Mouse (Mus musculus): ENCODE measurements at regions not wholly inside any gene's neighbourhood (a gene's known extent, or its start where the extent isn't known, plus 50 kb on each side); places are given as distances from the start of the nearest gene placed in this dataset.
A peak's percentile ranks its signal among the peaks of the same experiment; 100 is the strongest.

DNA sequence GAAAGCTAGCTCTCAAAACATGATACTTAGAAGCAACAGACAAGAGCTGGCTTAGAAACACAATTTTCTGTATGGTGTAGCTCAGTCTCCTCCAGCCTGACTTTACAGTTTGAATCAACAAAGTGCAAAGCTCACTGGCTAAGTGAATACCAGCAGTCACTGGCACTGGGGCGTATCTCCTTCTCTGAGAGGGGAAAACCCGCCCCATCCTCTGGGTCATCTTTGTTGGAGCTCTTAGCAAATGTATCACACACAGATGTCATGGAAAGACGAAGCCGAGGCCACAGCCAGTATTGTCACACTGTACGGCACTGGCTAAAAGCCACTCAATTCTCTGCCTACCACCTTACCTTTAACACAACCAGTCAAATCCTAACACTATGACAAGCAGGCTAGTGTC, 267.8 kb downstream of the Bcor start:
- DNase-seq (ENCODE audit: low spot score): no peak
- H3K27me3 ChIP-seq (ENCODE audit: insufficient read depth, low read length): peaks cover 7% of the 10 kb centered on the region; the same call in 1 of the 2 replicates
- no peak overlapping the region for H3K4me3 ChIP-seq (ENCODE audit: low read depth, low read length)
- peaks cover 10% of the 10 kb centered on the region for H3K4me1 ChIP-seq (ENCODE audit: insufficient read depth, low read depth, low read length)
- no peaks in the 10 kb centered on the region for H3K36me3 ChIP-seq (replicated peaks)
- no peak for TF ChIP-seq GATA1 (IDR thresholded peaks at IDR 0.05; ENCODE audit: borderline replicate concordance, low read length)
- no peak for TF ChIP-seq TAL1 (conservative IDR thresholded peaks at IDR 0.05; ENCODE audit: low read depth, low read length)
- no peak for TF ChIP-seq CTCF (IDR thresholded peaks at IDR 0.05; ENCODE audit: low read depth, low read length)
- TF ChIP-seq GATA2 (IDR thresholded peaks at IDR 0.05; ENCODE audit: borderline replicate concordance, low read depth, low read length): no peak
- TF ChIP-seq POLR2AphosphoS5 (IDR thresholded peaks at IDR 0.05; ENCODE audit: insufficient replicate concordance, low read depth, low read length): no peak
- ATAC-seq (ENCODE audit: extremely low read depth, insufficient number of reproducible peaks, low FRiP score, poor library complexity, severe bottlenecking): no peak
- H3K9me3 ChIP-seq (replicated peaks): no peaks in the 10 kb centered on the region

GRCm38 (mm10) chrX:11893606-11894279, 266.4 kb downstream of the Bcor start:
- peak; percentile 40; the same call in 1 of the 2 replicates for ATAC-seq (ENCODE audit: extremely low read depth, insufficient number of reproducible peaks, low FRiP score, poor library complexity, severe bottlenecking)
- no peaks in the 10 kb centered on the region for H3K36me3 ChIP-seq (replicated peaks)
- H3K4me3 ChIP-seq (ENCODE audit: low read depth, low read length): no peak overlapping the region
- peaks cover 7% of the 10 kb centered on the region; the same call in 1 of the 2 replicates for H3K27me3 ChIP-seq (ENCODE audit: insufficient read depth, low read length)
- DNase-seq (ENCODE audit: low spot score): peak; percentile 11
- H3K9me3 ChIP-seq (replicated peaks): no peaks in the 10 kb centered on the region
- peaks cover 10% of the 10 kb centered on the region for H3K4me1 ChIP-seq (ENCODE audit: insufficient read depth, low read depth, low read length)
- TF ChIP-seq POLR2AphosphoS5 (IDR thresholded peaks at IDR 0.05; ENCODE audit: insufficient replicate concordance, low read depth, low read length): no peak
- TF ChIP-seq TAL1 (conservative IDR thresholded peaks at IDR 0.05; ENCODE audit: low read depth, low read length): no peak
- no peak for TF ChIP-seq CTCF (IDR thresholded peaks at IDR 0.05; ENCODE audit: low read depth, low read length)
- no peak for TF ChIP-seq GATA1 (IDR thresholded peaks at IDR 0.05; ENCODE audit: borderline replicate concordance, low read length)
- no peak for TF ChIP-seq GATA2 (IDR thresholded peaks at IDR 0.05; ENCODE audit: borderline replicate concordance, low read depth, low read length)

DNA sequence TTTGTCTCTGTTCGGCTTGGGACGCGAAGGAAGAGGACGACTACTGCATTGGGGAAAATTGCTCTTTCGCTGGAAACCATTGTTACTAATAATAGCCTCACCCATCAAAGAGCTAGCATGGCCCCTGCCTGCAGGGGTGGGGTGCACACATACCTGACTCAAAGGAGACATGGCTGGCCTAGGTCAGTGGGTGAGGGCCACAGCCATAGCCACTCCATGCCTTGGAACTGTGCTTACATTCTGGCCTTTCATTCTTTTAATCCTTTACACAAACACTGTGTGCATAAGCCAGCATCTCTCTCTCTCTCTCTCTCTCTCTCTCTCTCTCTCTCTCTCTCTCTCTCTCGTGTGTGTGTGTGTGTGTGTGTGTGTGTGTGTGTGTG, 265.9 kb downstream of the Bcor start:
- no peaks in the 10 kb centered on the region for H3K36me3 ChIP-seq (replicated peaks)
- TF ChIP-seq POLR2AphosphoS5 (IDR thresholded peaks at IDR 0.05; ENCODE audit: insufficient replicate concordance, low read depth, low read length) (no peak), TAL1 (conservative IDR thresholded peaks at IDR 0.05; ENCODE audit: low read depth, low read length) (no peak), GATA2 (IDR thresholded peaks at IDR 0.05; ENCODE audit: borderline replicate concordance, low read depth, low read length) (no peak), CTCF (IDR thresholded peaks at IDR 0.05; ENCODE audit: low read depth, low read length) (no peak), GATA1 (IDR thresholded peaks at IDR 0.05; ENCODE audit: borderline replicate concordance, low read length) (no peak)
- no peak for DNase-seq (ENCODE audit: low spot score)
- H3K4me1 ChIP-seq (ENCODE audit: insufficient read depth, low read depth, low read length): peaks cover 10% of the 10 kb centered on the region
- no peak overlapping the region for H3K4me3 ChIP-seq (ENCODE audit: low read depth, low read length)
- no peaks in the 10 kb centered on the region for H3K9me3 ChIP-seq (replicated peaks)
- peaks cover 7% of the 10 kb centered on the region; the same call in 1 of the 2 replicates for H3K27me3 ChIP-seq (ENCODE audit: insufficient read depth, low read length)
- no peak for ATAC-seq (ENCODE audit: extremely low read depth, insufficient number of reproducible peaks, low FRiP score, poor library complexity, severe bottlenecking)

GRCm38 (mm10) chrX:11895396-11895795, 264.8 kb downstream of the Bcor start:
- TF ChIP-seq GATA2 (IDR thresholded peaks at IDR 0.05; ENCODE audit: borderline replicate concordance, low read depth, low read length) (no peak), GATA1 (IDR thresholded peaks at IDR 0.05; ENCODE audit: borderline replicate concordance, low read length) (no peak), CTCF (IDR thresholded peaks at IDR 0.05; ENCODE audit: low read depth, low read length) (no peak), POLR2AphosphoS5 (IDR thresholded peaks at IDR 0.05; ENCODE audit: insufficient replicate concordance, low read depth, low read length) (no peak), TAL1 (conservative IDR thresholded peaks at IDR 0.05; ENCODE audit: low read depth, low read length) (no peak)
- Histone ChIP-seq H3K36me3 (replicated peaks) (no peaks in the 10 kb centered on the region), H3K9me3 (replicated peaks) (no peaks in the 10 kb centered on the region), H3K27me3 (ENCODE audit: insufficient read depth, low read length) (peaks cover 10% of the 10 kb centered on the region; the same call in 1 of the 2 replicates), H3K4me3 (ENCODE audit: low read depth, low read length) (no peak overlapping the region), H3K4me1 (ENCODE audit: insufficient read depth, low read depth, low read length) (peaks cover 10% of the 10 kb centered on the region)
- no peak for ATAC-seq (ENCODE audit: extremely low read depth, insufficient number of reproducible peaks, low FRiP score, poor library complexity, severe bottlenecking)
- DNase-seq (ENCODE audit: low spot score): no peak

GRCm38 (mm10) chrX:11898280-11898679, 261.9 kb downstream of the Bcor start:
- ATAC-seq (ENCODE audit: extremely low read depth, insufficient number of reproducible peaks, low FRiP score, poor library complexity, severe bottlenecking): no peak
- Histone ChIP-seq H3K36me3 (replicated peaks) (no peaks in the 10 kb centered on the region), H3K4me3 (ENCODE audit: low read depth, low read length) (no peak overlapping the region), H3K9me3 (replicated peaks) (no peaks in the 10 kb centered on the region), H3K27me3 (ENCODE audit: insufficient read depth, low read length) (peaks cover 10% of the 10 kb centered on the region; the same call in 1 of the 2 replicates), H3K4me1 (ENCODE audit: insufficient read depth, low read depth, low read length) (peaks cover 10% of the 10 kb centered on the region)
- DNase-seq (ENCODE audit: low spot score): no peak
- TF ChIP-seq POLR2AphosphoS5 (IDR thresholded peaks at IDR 0.05; ENCODE audit: insufficient replicate concordance, low read depth, low read length): no peak
- TF ChIP-seq TAL1 (conservative IDR thresholded peaks at IDR 0.05; ENCODE audit: low read depth, low read length): no peak
- no peak for TF ChIP-seq CTCF (IDR thresholded peaks at IDR 0.05; ENCODE audit: low read depth, low read length)
- no peak for TF ChIP-seq GATA1 (IDR thresholded peaks at IDR 0.05; ENCODE audit: borderline replicate concordance, low read length)
- TF ChIP-seq GATA2 (IDR thresholded peaks at IDR 0.05; ENCODE audit: borderline replicate concordance, low read depth, low read length): no peak

DNA sequence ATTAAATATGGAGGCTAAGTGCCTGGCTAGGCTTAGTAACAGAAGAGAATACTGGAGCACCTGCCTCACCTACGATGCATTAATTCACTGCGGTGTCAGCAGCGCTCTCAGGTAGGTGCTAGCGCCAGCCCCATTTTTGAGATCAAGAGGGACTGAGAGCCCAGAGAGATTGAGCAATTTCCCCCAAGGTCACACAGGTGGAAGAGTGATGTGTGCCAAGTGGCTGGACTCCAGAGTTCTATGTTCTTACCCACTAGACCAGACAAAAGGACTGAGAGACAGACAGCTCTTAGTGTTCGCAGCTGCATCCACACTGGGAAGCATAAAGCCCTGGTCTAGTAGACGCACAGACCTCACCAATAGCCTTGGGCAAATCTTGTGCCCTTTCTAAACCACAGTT, 261.1 kb downstream of the Bcor start:
- ATAC-seq (ENCODE audit: extremely low read depth, insufficient number of reproducible peaks, low FRiP score, poor library complexity, severe bottlenecking): no peak
- Histone ChIP-seq H3K4me3 (ENCODE audit: low read depth, low read length) (no peak overlapping the region), H3K27me3 (ENCODE audit: insufficient read depth, low read length) (peaks cover 10% of the 10 kb centered on the region; the same call in 1 of the 2 replicates), H3K36me3 (replicated peaks) (no peaks in the 10 kb centered on the region), H3K9me3 (replicated peaks) (no peaks in the 10 kb centered on the region), H3K4me1 (ENCODE audit: insufficient read depth, low read depth, low read length) (peaks cover 3% of the 10 kb centered on the region; the same call in 1 of the 2 replicates)
- TF ChIP-seq POLR2AphosphoS5 (IDR thresholded peaks at IDR 0.05; ENCODE audit: insufficient replicate concordance, low read depth, low read length) (no peak), GATA1 (IDR thresholded peaks at IDR 0.05; ENCODE audit: borderline replicate concordance, low read length) (no peak), GATA2 (IDR thresholded peaks at IDR 0.05; ENCODE audit: borderline replicate concordance, low read depth, low read length) (no peak), CTCF (IDR thresholded peaks at IDR 0.05; ENCODE audit: low read depth, low read length) (no peak), TAL1 (conservative IDR thresholded peaks at IDR 0.05; ENCODE audit: low read depth, low read length) (no peak)
- no peak for DNase-seq (ENCODE audit: low spot score)

Data from G1E (cell line).